ENCODE assay signal across 27 mouse cellular contexts in the genomic region with DNA sequence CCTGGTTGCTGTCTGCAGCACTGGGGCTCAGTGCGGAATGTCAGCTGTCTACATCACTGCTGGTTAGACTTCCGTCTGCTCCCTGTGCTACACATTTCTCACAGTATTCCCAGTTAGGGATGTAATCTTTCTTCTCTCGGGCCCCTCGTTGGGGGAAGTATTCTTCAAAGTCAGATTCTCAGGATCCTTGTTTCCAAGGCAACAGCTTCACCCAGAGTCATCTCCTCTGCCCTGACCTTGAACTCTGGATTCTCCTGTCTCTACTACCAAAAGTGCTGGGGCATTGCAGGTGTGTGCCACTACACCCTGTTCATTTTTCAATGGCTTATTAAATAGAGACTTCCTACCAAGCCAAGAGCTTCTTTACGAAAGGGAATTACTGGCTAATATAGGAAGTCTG. TPM values are rescaled to one million over a fixed set of nuclear protein-coding genes. Genes with fewer than 3 reads are reported as not detected.
A peak's percentile ranks its signal among the peaks of the same experiment; 100 is the strongest.
DNase-seq lines count a peak whose midpoint lies in the region; ATAC-seq lines count a peak whose summit lies in the region.
"Had no signal": no experiment of that assay in that cellular context is flagged by ENCODE, and none has a peak within 500 bp of the region (broad histone marks: within the 10 kb centered on the region; RNA-seq: fewer than 3 reads in every experiment).

No protein-coding gene starts in this region.

- no peaks in the 10 kb centered on the region for H3K36me3 ChIP-seq in lung, embryonic 16.5 days (ENCODE audit: control insufficient read depth, insufficient read depth, low read length)
- H3K36me3 ChIP-seq: forebrain, embryonic 12.5 days had no signal

- no peak overlapping the region for H3K9ac ChIP-seq in lung, embryonic 16.5 days (ENCODE audit: low read length)
- H3K9ac ChIP-seq: embryonic facial prominence, embryonic 13.5 days; embryonic facial prominence, embryonic 15.5 days; forebrain, embryonic 12.5 days had no signal

- 43% methylated on average over 5 of the region's 5 CpGs for WGBS in lung, embryonic 16.5 days

- H3K4me3 ChIP-seq in lung, embryonic 16.5 days (ENCODE audit: low read length), result no peak overlapping the region
- H3K4me3 ChIP-seq: embryonic facial prominence, embryonic 13.5 days; embryonic facial prominence, embryonic 15.5 days; erythroblast, embryonic 14.5 days; forebrain, embryonic 10.5 days; forebrain, embryonic 12.5 days had no signal

- H3K4me2 ChIP-seq in lung, embryonic 16.5 days (ENCODE audit: low read depth, low read length), result no peak overlapping the region
- H3K4me2 ChIP-seq: embryonic facial prominence, embryonic 13.5 days; embryonic facial prominence, embryonic 15.5 days; forebrain, embryonic 12.5 days had no signal

- no peak for DNase-seq in lung, postnatal 36 days
- DNase-seq in ES-CJ7 (ENCODE audit: low read depth, low spot score) (peak; percentile 52), R1 (ENCODE audit: low read depth, low spot score) (peak; percentile 83)
- DNase-seq in urinary bladder, postnatal 14 days (ENCODE audit: low spot score), result no peak
- DNase-seq: adrenal gland, adult 2 months; adrenal gland, postnatal 10 days; adrenal gland, postnatal 25 days; cerebellum, adult 11 months; cerebellum, adult 18-20 months; cerebellum, adult 8-10 months; cerebellum, adult 9-11 months; cerebellum, postnatal 14 days; cerebellum, postnatal 36 days; embryo, embryonic 11 days had no signal

- H3K9me3 ChIP-seq in lung, embryonic 16.5 days (ENCODE audit: control insufficient read depth, low read length), result no peaks in the 10 kb centered on the region
- H3K9me3 ChIP-seq: embryonic facial prominence, embryonic 15.5 days; forebrain, embryonic 10.5 days; G1E had no signal

- 0 out of 2 replicates have a peak, but pooled peaks cover under 1% of the 10 kb centered on the region for H3K4me1 ChIP-seq in lung, embryonic 16.5 days (replicated peaks; ENCODE audit: control insufficient read depth, insufficient read depth, low read length)
- H3K4me1 ChIP-seq: embryonic facial prominence, embryonic 13.5 days; embryonic facial prominence, embryonic 15.5 days; forebrain, embryonic 10.5 days; forebrain, embryonic 12.5 days had no signal

- no peaks in the 10 kb centered on the region for H3K27me3 ChIP-seq in lung, embryonic 16.5 days (ENCODE audit: control insufficient read depth, insufficient read depth, low read depth, low read length)
- H3K27me3 ChIP-seq: embryonic facial prominence, embryonic 13.5 days; embryonic facial prominence, embryonic 15.5 days; forebrain, embryonic 12.5 days; Patski had no signal

- no peak for ATAC-seq in lung, embryonic 16.5 days (ENCODE audit: low read depth)
- ATAC-seq: forebrain, embryonic 14.5 days; forebrain, embryonic 16.5 days; Patski had no signal

- peak overlapping the region; percentile 23 for H3K27ac ChIP-seq in lung, embryonic 16.5 days (ENCODE audit: low read length)
- H3K27ac ChIP-seq: embryonic facial prominence, embryonic 13.5 days; embryonic facial prominence, embryonic 15.5 days; forebrain, embryonic 10.5 days; forebrain, embryonic 12.5 days had no signal

RNA-seq across cellular contexts. Expression of gene Izumo2, which starts 18.6 kb away (rescaled TPM):
- polyA plus RNA-seq in lung, embryonic 16.5 days (2015; fragmentation: Nextera tagmentation; extraction: Ambion mirVana), result not detected in 2 replicates
- polyA plus RNA-seq: adrenal gland, adult 2 months; brain, embryonic 14.5 days; C2C12; embryonic facial prominence, embryonic 11.5 days; embryonic facial prominence, embryonic 13.5 days; embryonic facial prominence, embryonic 15.5 days; erythroblast, embryonic 14.5 days; forebrain, embryonic 10.5 days; forebrain, embryonic 12.5 days; forebrain, embryonic 14.5 days; forebrain, embryonic 16.5 days; G1E; Patski had no signal

RNA-seq across cellular contexts. Expression of gene Vrk3, which starts 21.1 kb away (rescaled TPM):
- polyA plus RNA-seq in lung, embryonic 16.5 days (2015; fragmentation: Nextera tagmentation; extraction: Ambion mirVana), result 46.9 and 53.0 TPM in 2 replicates

RNA-seq across cellular contexts. Expression of gene Zfp473, which starts 23.7 kb away (rescaled TPM):
- polyA plus RNA-seq in lung, embryonic 16.5 days (2015; fragmentation: Nextera tagmentation; extraction: Ambion mirVana), result 2.0 TPM in 2 replicates

RNA-seq across cellular contexts. Expression of gene Myh14, which starts 56.5 kb away (rescaled TPM):
- polyA plus RNA-seq in lung, embryonic 16.5 days (2015; fragmentation: Nextera tagmentation; extraction: Ambion mirVana), result 38.8 and 39.4 TPM in 2 replicates
- polyA plus RNA-seq: G1E had no signal

Comparison
In these comparisons a context has a peak if more than half of its experiments do, and no peak if none do; other contexts are left out.
1. DNase-seq: peak in ES-CJ7 (single experiment) and R1 (single experiment); none in lung, postnatal 36 days (single experiment) and urinary bladder, postnatal 14 days (single experiment).